Mouse (Mus musculus) urinary bladder, postnatal 14 days (tissue): ENCODE data around the gene Gm906.
"Not testable (repeated sequence)": the region's sequence is repeated elsewhere in the genome, so short reads cannot be mapped to it uniquely, and the experiment has no call there.

Experiments used
- DNase-seq: peaks from one replicate; pipeline ENCODE4 v3.0.0; 2021; ENCODE audit warnings: low spot score

The Gm906 gene

DNA sequence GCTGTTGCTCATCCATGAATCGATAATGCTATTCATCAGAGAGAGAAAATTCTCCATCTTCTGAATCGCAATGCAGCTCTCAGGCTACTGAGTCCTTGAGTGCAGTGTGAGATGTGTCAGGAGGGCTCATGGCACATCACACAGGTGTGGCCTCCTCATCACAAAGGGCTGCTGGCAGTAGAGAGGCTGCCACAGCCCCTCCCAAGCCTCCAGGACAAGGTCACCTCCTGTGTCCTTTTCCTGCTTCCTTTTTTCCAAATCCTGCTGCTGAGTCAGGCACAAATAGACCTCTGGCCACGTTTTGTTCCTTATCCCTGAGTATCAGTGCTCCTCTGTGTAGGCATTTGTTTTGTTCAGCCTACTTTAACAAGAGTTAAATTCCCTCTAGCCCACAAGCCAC, at the start of gene Gm906:
Gene Gm906, minus strand, starts transcription at position 101 of the 400 bp plus-strand sequence.
- DNase-seq: not testable (repeated sequence)

DNA sequence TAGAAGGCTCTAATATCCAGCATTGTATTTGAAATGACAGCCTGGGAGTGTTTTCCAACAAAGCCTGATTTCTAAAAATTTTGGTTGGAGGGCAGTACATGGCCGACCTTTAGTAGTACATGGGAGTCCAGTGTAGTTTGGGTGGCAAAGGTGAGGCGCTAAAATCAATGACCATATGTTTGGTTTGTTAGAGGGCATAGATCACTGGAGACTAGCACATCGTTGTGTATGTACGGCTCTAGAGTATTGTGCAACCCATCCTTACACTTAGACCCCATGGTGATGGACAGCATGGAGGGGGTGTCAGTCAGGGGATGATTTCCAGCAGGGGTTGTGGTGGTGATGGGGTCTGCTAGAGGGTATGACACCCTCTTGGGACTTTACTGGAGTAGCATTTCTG, 33.2 kb upstream of the Gm906 start:
- DNase-seq: not testable (repeated sequence)

DNA sequence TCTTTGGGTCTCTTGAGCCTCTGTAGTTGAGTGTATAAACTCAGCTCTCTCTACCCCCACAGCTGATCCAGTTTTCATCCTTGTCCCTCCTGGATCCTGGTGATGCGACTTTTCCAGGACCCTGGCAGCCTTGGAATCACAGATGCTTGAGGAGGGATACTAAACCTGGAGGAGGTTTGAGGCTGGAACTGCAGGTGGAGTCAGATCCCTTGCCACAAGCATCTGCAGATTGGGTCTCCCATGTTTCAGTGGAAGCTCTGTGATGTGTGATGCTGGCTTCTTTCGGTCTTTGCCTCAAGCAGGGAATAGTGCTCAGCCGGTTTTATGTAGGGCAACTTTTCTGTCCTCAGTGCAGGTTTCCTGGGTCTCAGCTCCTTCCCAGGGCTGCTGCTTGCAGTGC, 13.6 kb downstream of the Gm906 start:
- DNase-seq: no peak

DNA sequence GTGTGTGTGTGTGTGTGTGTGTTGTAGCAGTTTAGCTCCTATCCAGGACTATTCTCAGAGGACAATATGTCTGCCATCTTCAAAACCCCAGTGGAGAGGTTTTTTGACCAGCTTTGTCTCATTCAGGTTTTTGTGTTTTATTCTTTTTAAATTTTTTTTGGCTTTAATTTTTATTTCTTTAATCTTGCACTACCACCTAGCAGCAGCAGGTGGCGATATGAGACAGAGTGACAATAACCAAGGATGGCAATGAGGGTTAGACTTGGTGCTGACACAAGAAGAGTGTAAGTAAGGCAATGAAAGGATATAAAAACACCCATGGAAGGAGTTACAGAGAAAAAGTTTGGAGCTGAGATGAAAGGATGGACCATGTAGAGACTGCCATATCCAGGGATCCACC, 38.3 kb downstream of the Gm906 start:
- DNase-seq: not testable (repeated sequence)

DNA sequence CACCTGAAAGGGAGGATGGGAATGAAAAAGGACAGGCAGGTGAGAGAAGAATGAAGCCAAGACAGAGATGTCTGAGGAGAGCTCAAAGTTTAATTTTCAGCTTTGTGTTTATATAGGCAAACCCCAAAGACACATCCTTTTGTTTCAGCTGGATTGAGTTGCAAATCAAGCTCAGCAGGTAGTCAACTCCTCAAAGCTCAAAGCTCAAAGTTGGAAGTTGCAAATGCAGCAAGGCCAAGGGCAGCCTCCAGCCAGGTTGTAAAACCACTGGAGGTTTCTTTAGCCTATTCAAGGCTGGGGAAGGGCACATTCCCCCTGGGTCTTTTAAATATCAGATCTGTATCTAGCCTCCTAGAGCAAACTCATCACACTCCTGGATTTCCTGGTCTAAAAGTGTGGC, 39.9 kb downstream of the Gm906 start:
- DNase-seq: not testable (repeated sequence)

DNA sequence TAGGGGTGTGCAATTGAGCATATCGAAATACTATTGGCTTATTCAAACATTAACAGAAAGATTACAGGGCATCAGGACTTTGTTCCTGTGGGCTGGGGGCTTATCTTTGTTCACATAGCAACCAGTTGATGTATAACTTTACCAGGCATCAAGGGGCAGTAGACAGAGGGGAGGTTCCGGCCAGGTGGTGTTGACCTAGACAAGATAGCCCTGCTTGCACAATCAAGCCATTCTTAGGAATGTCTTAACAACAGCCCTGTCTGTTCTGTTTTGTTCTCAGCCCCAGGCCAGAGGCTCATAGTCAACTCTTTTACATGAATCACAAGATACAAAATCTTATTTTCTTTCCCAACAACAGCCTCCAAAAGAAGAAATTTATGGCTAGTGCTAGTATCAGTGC, 40.5 kb downstream of the Gm906 start:
- not testable (repeated sequence) for DNase-seq

DNA sequence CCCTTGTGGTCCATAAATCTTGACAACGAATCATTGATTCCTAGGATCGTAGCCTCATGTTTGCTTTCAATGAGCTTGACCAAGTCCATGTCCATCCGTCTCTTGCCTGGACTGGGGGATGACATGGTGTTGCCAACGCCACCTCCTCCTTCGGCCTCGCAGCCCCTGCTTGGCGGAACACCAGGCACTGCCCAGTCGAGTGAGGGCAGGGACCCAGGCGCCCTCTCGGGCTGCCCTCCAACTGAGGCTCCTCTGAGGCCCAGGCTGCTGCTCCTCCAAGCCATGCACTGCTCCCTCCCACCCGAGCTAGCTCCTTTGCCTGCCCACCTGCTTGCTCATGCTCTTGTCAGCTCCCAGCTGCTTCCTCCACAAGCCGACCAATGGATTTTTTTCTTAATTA, 42.1 kb downstream of the Gm906 start:
- no peak for DNase-seq

DNA sequence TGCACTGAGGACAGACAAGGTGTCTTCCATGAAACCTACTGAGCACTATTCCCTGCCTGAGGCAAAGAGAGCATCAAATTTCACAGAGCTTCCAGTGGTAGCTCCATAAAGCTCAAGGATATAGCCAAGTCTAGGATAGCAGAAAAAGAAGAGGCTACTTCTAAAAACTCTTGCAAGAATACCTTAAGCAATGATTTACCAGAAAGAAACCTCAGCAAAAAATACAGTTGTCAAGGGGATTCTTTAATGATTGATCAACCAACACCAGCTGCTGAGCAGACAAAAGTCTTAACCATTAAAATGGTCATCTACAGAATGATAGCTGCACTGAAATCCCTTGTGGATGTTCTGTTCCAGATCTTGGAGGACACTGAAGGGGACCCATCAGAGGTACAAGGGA, 53.3 kb downstream of the Gm906 start:
- DNase-seq: not testable (repeated sequence)
